Mouse (Mus musculus) c-Kit-positive CD71-negative TER-119-negative erythroid progenitor cells, embryonic 14.5 days (primary cell): ENCODE data around the gene Mcoln2.

Experiments
- DNase-seq: peaks from one replicate; pipeline ENCODE4 v3.0.0-alpha.2; 2013; ENCODE audit warnings: low read depth

Mcoln2 gene

DNA sequence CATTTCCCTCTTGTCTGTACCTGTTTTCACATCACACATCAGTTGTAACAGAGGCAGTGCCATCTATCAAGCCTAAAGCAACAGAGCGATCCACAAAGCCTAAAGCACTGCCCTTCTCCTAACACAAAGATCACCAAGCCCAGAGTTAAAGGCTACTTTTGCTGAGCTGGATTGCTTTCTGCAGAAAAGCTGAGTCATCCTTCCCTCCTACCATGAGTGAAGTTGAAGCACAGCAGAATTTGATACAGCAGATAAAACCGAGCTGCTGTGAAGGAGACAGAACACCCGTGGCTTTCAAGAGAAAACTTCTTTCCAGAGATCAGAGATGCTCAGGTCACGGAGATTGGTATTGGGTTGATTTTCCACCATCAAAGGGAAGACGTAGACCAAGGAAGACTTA, 3.5 kb upstream of the Mcoln2 start:
- no peak for DNase-seq

GRCm38 (mm10) chr3:146150058-146150400, 396 bp downstream of the Mcoln2 start:
- DNase-seq, result no peak

- DNase-seq, result no peak
These were observed 927 bp downstream of the Mcoln2 start for GRCm38 (mm10) chr3:146150560-146150959.

- no peak for DNase-seq
These were observed 1.7 kb downstream of the Mcoln2 start for GRCm38 (mm10) chr3:146151328-146151727.

GRCm38 (mm10) chr3:146151755-146152154, 2.1 kb downstream of the Mcoln2 start:
- no peak for DNase-seq

DNA sequence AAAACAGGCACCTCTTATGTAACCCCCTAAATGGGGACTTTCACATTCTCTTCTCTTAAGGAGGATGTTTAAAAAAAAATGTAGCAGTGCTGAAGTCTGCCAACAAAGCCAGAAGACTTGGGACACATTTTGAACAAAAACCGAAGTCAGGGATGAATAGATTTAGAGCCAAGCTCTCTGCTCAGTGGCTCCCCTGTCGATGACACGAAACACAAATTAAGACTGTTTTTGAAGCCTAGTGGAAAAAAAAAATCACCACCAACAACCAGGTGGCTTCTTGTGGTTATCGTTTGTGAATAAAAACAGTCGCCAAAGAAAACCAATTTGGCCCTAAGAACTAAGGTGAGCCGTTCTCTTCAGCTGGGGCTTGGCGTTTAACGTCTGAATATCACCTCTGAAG, 2.7 kb downstream of the Mcoln2 start:
- no peak for DNase-seq

GRCm38 (mm10) chr3:146152913-146153312, 3.3 kb downstream of the Mcoln2 start:
- no peak for DNase-seq

- no peak for DNase-seq
These were observed 4.4 kb downstream of the Mcoln2 start for GRCm38 (mm10) chr3:146153862-146154611.

GRCm38 (mm10) chr3:146155628-146156576, 6.3 kb downstream of the Mcoln2 start:
- no peak for DNase-seq

- DNase-seq, result no peak
These were observed 7.2 kb downstream of the Mcoln2 start for GRCm38 (mm10) chr3:146156811-146157210.

DNA sequence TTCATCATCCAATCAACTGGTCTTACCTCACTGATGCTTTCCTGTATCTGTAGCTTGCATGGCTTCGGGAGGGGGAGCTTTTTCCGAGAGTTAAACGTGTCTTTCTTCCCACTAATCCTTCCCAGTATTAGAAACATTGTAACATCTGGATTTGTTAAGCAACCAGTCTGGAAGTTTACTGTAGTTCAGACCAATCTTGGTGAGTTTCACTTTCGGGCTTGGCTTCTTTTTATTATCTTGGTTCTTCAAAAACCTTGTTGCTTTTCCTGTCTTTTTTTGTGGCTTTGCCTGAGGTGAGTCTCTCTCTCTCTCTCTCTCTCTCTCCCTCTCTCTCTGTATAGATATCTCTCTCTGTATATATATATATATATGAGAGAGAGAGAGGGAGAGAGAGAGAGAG, 8.4 kb downstream of the Mcoln2 start:
- no peak for DNase-seq

DNA sequence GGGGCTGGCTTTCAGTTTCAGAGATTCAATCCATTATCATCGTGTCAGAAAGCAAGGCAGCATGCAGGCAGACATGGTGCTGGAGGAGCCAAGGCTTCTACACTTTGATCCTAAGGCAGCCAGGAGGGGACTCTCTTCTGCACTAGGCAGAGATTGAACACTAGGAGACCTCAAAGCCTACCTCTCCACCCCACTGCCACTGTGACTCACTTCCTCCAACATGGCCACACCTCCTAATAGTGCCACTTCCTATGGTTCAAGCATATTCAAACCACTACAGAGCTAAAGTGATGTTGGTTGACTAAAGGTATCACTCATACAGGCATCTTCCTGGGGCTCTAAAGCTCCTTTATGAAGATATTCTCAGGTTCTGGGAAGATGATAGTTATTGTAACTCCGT, 9.7 kb downstream of the Mcoln2 start:
- DNase-seq, result no peak

- DNase-seq, result no peak
These were observed 12.6 kb downstream of the Mcoln2 start for GRCm38 (mm10) chr3:146162197-146162596.

GRCm38 (mm10) chr3:146169356-146169755, 19.7 kb downstream of the Mcoln2 start:
- DNase-seq, result no peak

GRCm38 (mm10) chr3:146173030-146173429, 23.4 kb downstream of the Mcoln2 start:
- DNase-seq, result no peak

DNA sequence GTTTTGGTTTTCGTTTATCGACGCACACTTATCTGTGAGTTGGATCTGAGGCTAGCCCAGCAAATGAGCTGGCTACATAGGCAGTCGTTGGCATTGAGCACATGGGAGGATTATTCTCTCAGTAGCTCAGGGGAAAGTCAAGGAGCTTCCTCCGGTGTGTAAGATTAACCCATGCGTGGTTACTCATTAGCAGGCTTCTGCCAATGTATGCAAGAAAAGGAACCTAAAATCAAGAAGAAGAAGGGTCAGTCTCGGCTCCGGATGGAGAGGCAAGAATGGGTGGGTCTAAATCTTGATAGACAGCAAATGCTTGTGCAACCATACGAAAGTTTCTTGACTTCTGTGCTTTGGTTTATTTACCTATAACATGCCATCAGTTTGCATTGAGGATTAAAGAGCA, 24.6 kb downstream of the Mcoln2 start:
- DNase-seq, result no peak

GRCm38 (mm10) chr3:146177295-146177694, 27.7 kb downstream of the Mcoln2 start:
- DNase-seq, result no peak

GRCm38 (mm10) chr3:146177748-146178582, 28.3 kb downstream of the Mcoln2 start:
- DNase-seq, result peak; percentile 65

DNA sequence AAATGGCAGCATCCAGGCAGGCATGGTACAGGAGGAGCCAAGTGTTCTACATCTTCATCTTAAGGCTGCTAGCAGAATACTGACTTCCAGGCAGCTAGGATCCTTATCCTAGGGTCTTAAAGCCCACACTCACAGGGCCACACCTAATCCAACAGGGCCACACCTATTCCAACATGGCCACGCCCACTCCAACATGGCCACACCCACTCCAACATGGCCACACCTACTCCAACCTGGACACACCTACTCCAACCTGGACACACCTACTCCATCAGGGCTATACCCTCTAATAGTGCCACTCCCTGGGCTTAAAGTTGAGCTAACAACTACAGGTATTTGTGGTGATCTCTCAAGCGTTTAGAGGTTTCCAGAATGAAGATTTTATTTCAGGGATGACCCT, 30.7 kb downstream of the Mcoln2 start:
- DNase-seq, result no peak

DNA sequence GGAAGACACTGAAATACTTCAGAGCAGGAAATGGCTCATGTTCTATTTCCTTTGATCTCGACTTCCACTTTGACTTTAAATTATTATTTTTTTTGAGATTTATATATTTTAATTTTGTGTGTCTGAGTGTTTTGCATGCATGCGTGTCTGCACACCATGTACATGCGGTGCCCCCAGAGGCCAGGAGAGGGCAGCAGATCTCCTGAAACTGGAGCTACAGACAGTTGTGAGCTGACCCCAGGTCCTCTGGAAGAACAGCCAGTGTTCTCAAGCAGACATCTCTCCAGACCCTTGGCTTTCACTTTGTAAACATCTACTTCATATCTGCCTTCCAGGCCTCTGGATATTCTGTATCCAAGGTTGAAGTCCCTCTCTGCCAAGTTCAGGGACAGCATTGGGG, 31.4 kb downstream of the Mcoln2 start:
- peak; percentile 43 for DNase-seq

DNA sequence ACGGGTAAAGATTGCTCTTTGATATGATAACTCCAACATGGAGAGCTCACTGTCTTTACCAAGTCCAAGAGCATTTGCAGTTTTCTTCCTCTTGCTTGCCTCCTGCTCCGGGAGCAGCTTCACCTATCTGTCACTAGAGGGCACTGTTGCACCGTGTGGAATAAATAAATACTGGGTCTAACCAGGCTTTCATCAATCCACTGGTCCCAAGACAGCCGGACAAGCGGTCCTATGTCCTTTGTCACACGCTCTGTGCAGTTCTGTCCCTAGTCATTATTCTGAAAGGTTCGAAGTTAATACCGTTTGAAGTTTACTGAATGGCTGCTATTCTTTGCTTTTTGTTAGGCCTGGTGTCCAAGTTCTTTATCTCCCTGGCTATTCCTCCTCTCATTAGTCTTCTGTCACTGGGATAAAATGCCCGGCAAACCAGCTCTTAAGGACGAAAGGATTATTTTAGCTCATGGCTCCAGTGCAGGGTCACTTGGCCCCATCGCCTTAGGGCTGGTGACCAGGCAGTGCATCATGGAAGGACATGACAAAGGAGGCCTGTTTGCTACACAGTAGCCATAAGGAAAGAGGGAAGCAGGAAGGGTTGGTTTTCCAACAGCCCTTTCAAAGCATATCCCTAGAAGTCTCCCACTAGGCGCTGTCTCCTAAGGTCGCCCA, 35.5 kb downstream of the Mcoln2 start:
- peak; percentile 44 for DNase-seq

- no peak for DNase-seq
These were observed 36.4 kb downstream of the Mcoln2 start for GRCm38 (mm10) chr3:146186033-146186432.
